Mouse (Mus musculus) kidney, adult 2 months (tissue): ENCODE results near the gene Nfia.

Experiments
- CTCF ChIP-seq: fragments of 200-500 bp; conservative IDR thresholded peaks from 2 replicates; pipeline ENCODE4 v1.5.1; 2011; ENCODE audit warnings: low read depth, mild to moderate bottlenecking, control low read depth, low read length, moderate library complexity, mixed read lengths; ENCODE audit not compliant: insufficient read depth, insufficient read length
- POLR2A ChIP-seq: fragments of 200-500 bp; IDR thresholded peaks from one replicate; pipeline ENCODE4 v1.6.1; 2011; ENCODE audit warnings: low read depth, low read length, control low read depth

- TF ChIP-seq CTCF (no peak), POLR2A (no peak)
Observed at GRCm38 (mm10) chr4:97836812-97837211, 64.3 kb downstream of the Nfia start.
